Mouse (Mus musculus): ENCODE data around the gene Id4. TPM values are rescaled to one million over a fixed set of nuclear protein-coding genes. Genes with fewer than 3 reads are reported as not detected.

The Id4 gene
- 25.4 and 37.6 TPM in 2 replicates for polyA plus RNA-seq (2012; rRNA removed)

DNA sequence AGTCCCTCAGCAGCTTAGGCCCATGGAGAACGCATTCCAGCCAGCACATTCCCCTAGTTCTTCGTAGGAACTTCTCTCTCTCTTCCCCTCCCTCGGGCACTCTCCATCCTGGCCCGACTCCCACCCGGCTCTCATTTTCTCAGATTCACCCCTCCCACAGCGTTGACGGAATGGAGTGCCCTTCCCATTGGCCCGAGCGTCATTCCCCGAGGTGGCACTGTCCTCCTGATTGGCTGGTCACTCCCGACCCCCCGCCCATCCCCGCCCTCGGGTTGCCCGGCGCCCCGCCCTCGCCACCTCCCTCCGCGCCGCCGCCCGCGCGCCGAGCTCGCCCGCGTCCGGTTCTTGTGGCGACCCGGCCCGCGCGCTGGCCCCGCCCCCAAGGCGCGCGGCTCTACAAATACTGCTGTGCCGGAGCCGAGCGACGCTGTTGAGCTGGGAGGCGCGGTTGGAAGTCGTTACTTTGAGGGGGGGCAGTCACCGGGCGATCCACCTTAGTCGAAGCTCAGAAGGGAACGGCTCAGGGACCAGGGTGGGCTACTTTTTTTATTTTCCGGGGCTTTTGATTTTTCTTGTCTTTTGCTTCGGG, at the start of gene Id4:
Gene Id4 (plus strand): TSS at position 539 of the 589 bp plus-strand sequence.

